Mouse (Mus musculus): ENCODE measurements around the gene Gas6. TPM values are rescaled to one million over a fixed set of nuclear protein-coding genes. Genes with fewer than 3 reads are reported as not detected.

The Gas6 gene
- polyA plus RNA-seq, 1 experiment from 2014 or later, result 222 TPM

DNA sequence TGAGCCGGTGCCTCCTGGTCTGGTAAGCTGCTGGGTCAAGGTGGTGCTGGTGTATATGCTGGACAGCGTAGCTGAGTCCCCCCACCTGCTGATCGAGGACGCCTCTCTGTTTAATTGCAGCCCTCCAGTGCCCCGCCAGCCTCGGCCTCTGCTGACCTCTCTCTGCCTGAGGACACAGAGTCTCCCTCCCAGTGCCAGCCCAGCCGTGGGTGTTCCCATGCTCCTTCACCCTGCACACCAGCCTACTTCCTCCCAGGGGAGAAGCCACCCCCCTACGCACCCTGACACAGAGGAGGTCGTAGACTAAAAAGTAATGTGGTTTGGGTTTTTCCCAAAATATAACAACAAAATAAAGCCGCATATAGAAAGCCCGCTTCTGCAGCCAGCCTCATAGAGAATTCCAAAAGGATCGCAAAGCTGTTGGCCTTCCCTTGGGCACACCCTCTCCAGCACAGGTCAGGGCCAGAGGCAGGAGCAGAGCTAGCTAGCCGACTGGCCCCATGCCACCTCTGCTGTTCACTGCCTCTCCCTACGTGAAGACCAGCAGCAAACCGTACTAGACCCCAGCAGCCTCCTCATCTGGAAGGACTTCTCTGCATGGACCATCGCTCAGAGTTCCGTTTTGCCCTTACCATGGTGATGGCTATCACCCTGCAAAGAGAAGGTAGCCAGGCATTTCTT is 33.1 kb downstream of the Gas6 start:
- Histone ChIP-seq H3K27ac (no peak overlapping the region), H3K4me3 (no peak overlapping the region), H3K4me1 (replicated peaks) (peaks cover 7% of the 10 kb centered on the region), H3K27me3 (no peaks in the 10 kb centered on the region), H3K4me2 (no peak overlapping the region), H3K36me3 (peaks cover 12% of the 10 kb centered on the region), H3K9me3 (replicated peaks) (no peaks in the 10 kb centered on the region), H3K9ac (no peak overlapping the region)
- ATAC-seq (replicated peaks; ENCODE audit: insufficient number of reproducible peaks, insufficient read depth, low FRiP score, low read depth), result no peak
- 75% methylated on average over 17 of the region's 17 CpGs for WGBS

DNA sequence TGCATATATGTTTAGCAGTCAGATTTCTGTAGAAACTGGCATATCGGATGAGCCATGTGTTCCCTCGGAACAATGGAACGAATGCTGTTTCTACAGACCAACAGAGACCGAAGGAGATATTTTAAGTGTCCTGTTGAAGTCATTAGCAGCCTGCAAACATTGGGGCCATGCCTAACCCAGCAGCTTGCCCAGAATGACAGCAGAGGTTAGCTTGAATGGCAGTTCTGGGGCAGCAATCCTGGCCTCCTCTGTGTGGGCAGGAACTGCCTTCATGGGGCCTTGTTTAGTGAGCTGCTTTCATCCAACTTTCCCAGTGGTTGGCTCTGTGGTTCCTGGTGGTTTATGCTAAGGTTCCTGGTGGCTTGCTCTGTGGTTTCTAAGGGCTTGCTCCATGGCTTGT is 34.9 kb downstream of the Gas6 start:
- no peak overlapping the region for H3K9ac ChIP-seq
- no peak overlapping the region for H3K4me3 ChIP-seq
- ATAC-seq (replicated peaks; ENCODE audit: insufficient number of reproducible peaks, insufficient read depth, low FRiP score, low read depth), result no peak
- H3K9me3 ChIP-seq (replicated peaks), result no peaks in the 10 kb centered on the region
- H3K4me1 ChIP-seq (replicated peaks), result peaks cover 7% of the 10 kb centered on the region
- H3K4me2 ChIP-seq, result no peak overlapping the region
- WGBS, result 85% methylated on average over 4 of the region's 4 CpGs
- no peak overlapping the region for H3K27ac ChIP-seq
- no peaks in the 10 kb centered on the region for H3K36me3 ChIP-seq
- no peaks in the 10 kb centered on the region for H3K27me3 ChIP-seq

DNA sequence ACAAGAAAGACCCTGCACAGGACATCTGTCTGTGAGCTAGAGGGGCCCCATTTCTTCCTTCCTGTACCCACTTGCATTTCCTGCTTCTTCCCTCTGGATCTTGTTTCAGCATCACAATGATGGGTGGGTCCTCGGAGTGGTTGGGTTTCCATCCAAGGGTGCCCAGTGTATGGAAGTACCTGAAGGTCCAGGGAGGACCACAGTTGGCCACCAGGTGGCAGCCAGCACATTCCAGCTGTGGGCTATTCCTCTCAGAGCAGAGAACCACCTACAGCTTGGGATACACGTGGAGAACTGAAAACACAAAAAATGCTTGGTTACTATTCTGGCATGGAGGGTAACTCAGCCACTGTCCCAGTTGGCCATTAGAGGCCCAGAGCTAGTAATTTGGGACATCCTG is 39.0 kb downstream of the Gas6 start:
- Histone ChIP-seq H3K27me3 (no peaks in the 10 kb centered on the region; the same call in 1 of the 2 replicates), H3K4me3 (no peak overlapping the region), H3K36me3 (no peaks in the 10 kb centered on the region), H3K9me3 (replicated peaks) (no peaks in the 10 kb centered on the region), H3K4me2 (no peak overlapping the region), H3K9ac (no peak overlapping the region), H3K4me1 (replicated peaks) (no peaks in the 10 kb centered on the region), H3K27ac (no peak overlapping the region)
- WGBS, result 23% methylated on average over 2 of the region's 2 CpGs
- ATAC-seq (replicated peaks; ENCODE audit: insufficient number of reproducible peaks, insufficient read depth, low FRiP score, low read depth), result no peak

DNA sequence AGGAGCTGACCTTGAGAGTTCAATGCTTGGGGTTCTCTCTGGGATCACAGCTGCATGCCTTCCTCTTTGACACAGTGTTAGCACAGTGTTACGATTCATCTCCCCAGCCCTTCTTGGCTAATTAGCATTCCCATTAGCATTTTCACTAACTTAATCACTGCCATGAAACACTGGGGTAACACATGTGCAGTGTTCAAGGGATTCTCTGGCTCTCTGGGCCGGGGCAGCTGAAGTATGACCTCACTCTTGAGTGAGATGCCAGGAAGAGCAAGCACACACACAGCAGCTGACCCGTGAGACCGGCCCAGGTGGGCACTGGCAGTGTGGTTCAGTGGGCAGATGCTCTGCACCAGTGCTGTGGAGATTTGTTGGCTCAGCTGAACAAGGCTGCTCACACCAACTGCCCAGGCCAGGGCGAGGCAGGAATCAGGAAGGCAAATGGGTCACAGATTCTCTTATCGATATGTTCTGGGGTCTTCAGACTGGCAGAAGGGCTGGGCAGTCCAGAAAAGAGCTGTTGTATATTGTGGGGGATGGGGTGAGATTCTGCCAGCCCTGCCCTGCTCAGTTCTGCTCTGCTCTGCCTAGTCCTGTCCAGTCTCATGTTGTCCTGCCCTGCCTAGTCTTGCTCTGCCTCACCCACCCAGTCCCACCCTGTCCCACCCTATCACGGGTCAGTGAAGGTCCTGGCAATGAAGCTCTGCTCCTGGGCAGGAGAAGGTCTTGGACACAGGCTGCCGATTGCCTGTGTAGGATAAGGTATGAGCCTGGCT is 39.8 kb downstream of the Gas6 start:
- ATAC-seq (replicated peaks; ENCODE audit: insufficient number of reproducible peaks, insufficient read depth, low FRiP score, low read depth), result no peak
- no peak overlapping the region for H3K9ac ChIP-seq
- H3K27ac ChIP-seq, result no peak overlapping the region
- H3K4me3 ChIP-seq, result no peak overlapping the region
- no peaks in the 10 kb centered on the region for H3K9me3 ChIP-seq (replicated peaks)
- no peaks in the 10 kb centered on the region; the same call in 1 of the 2 replicates for H3K27me3 ChIP-seq
- H3K4me1 ChIP-seq (replicated peaks), result no peaks in the 10 kb centered on the region
- H3K4me2 ChIP-seq, result no peak overlapping the region
- no peaks in the 10 kb centered on the region for H3K36me3 ChIP-seq
- WGBS, result 67% methylated on average over 8 of the region's 8 CpGs

DNA sequence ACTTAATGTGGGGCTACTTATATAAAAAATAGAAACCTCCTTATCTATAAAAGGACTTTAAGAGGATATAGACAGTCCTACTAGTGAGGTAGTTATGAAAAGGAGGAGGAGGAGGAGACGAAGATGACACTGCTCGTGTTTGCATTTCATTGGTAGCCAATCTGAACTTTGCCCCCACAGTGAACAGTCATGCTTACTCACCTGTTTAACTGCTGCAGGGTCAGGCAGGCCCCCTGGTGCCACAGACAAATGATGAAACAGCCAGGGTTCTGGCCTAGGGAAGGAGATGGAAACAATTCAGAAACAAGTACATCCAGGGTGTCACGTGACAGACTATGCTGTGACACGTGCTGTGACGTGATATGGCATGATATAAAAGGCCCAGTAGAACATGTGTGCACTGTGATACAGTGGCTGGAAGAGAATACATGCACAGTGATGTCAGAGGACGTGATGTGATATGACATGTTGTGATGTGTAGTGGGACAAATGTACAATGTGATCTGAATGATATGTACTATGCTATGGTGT is 42.5 kb downstream of the Gas6 start:
- H3K27me3 ChIP-seq, result no peaks in the 10 kb centered on the region; the same call in 1 of the 2 replicates
- no peak for ATAC-seq (replicated peaks; ENCODE audit: insufficient number of reproducible peaks, insufficient read depth, low FRiP score, low read depth)
- H3K36me3 ChIP-seq, result no peaks in the 10 kb centered on the region
- H3K4me1 ChIP-seq (replicated peaks), result no peaks in the 10 kb centered on the region
- H3K4me3 ChIP-seq, result no peak overlapping the region
- H3K9ac ChIP-seq, result no peak overlapping the region
- no peaks in the 10 kb centered on the region for H3K9me3 ChIP-seq (replicated peaks)
- WGBS, result 59% methylated on average over 6 of the region's 6 CpGs
- no peak overlapping the region for H3K4me2 ChIP-seq
- H3K27ac ChIP-seq, result no peak overlapping the region

DNA sequence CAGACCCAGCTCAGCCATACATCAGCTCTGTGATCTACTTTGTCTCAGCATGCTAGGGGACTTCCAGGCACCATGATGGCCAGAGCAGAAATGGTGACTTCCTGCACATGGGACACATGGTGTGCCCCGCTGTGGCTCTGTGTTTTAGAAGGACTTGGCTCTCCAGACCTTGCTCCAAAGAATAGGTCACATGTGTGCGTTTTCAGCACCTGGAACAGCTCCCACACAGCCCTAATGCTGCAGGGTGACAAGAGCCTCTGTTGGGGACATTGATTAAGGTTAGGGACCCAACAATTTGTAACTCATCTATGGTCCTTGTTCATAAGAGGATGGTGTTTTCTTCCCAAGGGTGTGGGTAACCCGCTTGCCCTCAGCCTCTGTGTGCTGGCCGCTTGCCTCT is 46.1 kb downstream of the Gas6 start:
- Histone ChIP-seq H3K4me3 (no peak overlapping the region), H3K36me3 (no peaks in the 10 kb centered on the region), H3K27ac (no peak overlapping the region), H3K9me3 (replicated peaks) (no peaks in the 10 kb centered on the region), H3K27me3 (no peaks in the 10 kb centered on the region; the same call in 1 of the 2 replicates), H3K4me1 (replicated peaks) (no peaks in the 10 kb centered on the region), H3K4me2 (no peak overlapping the region), H3K9ac (no peak overlapping the region)
- WGBS, result 48% methylated on average over 4 of the region's 4 CpGs
- ATAC-seq (replicated peaks; ENCODE audit: insufficient number of reproducible peaks, insufficient read depth, low FRiP score, low read depth), result no peak

DNA sequence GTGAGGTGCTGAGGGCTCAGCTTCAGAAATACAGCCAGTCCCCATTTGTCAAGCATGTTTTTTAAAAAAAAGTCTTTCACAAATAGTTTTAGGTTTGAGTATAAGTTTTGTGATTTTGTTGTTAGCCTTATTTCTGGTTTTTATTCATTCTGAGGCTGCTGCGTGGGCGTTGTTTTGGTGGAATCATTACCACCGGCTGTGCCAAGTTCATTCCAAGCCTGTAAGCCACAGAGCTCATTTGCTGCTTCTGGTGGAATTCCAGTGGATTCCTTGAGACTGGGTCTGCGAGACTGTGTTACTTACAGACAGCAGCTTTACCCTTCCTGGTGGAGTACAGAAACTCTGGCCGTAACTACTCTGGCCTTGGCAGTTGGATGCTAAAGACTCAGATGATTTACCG is 47.8 kb downstream of the Gas6 start:
- no peaks in the 10 kb centered on the region for H3K36me3 ChIP-seq
- WGBS, result 85% methylated on average over 6 of the region's 6 CpGs
- no peaks in the 10 kb centered on the region for H3K27me3 ChIP-seq
- no peak for ATAC-seq (replicated peaks; ENCODE audit: insufficient number of reproducible peaks, insufficient read depth, low FRiP score, low read depth)
- H3K27ac ChIP-seq, result no peak overlapping the region
- H3K4me2 ChIP-seq, result no peak overlapping the region
- H3K9ac ChIP-seq, result no peak overlapping the region
- H3K9me3 ChIP-seq (replicated peaks), result no peaks in the 10 kb centered on the region
- H3K4me1 ChIP-seq (replicated peaks), result no peaks in the 10 kb centered on the region
- no peak overlapping the region for H3K4me3 ChIP-seq

DNA sequence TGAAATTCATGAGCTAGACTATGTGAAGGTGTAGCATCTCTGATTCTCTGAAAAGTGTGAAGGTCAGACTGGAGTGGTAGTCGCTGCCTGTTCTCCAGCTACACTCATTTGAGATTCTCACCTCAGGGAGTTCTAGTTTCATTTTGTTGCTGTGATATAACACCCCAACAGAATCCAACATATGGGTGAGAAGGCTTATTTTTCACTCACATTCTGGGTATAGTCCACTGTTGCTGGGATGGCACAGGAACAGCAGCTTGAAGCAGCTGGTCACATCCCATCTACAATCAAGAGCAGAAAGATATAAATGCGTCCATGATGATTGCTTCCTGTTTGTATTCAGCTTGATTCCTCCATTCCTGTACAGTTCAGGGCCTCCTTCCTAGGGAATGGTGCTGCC is 52.1 kb downstream of the Gas6 start:
- H3K36me3 ChIP-seq, result no peaks in the 10 kb centered on the region

DNA sequence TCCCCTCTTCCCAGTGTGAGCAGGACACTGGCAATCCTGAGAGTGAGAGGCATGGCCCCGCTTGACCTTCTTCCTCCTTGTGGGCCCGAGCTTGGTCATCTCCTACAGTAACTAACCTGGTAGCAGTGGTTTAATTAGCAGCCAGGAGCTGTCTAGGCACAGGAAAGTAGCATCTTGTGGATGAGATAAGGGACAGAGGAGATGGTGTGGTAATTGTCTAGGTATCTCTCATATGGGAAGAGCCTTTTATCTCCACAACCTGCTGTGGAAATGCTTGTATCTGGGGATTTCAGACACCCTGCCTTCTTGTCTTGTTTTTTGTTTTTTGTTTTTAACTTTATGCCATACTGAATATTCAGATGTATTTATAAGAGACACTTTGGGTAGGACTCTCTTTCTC is 56.8 kb downstream of the Gas6 start:
- ATAC-seq (replicated peaks; ENCODE audit: insufficient number of reproducible peaks, insufficient read depth, low FRiP score, low read depth), result no peak
- Histone ChIP-seq H3K9me3 (replicated peaks) (no peaks in the 10 kb centered on the region), H3K27ac (no peak overlapping the region), H3K4me1 (replicated peaks) (no peaks in the 10 kb centered on the region; the same call in 1 of the 2 replicates), H3K4me3 (no peak overlapping the region), H3K9ac (no peak overlapping the region), H3K27me3 (peaks cover 44% of the 10 kb centered on the region), H3K36me3 (no peaks in the 10 kb centered on the region), H3K4me2 (no peak overlapping the region)
- WGBS, result 63% methylated on average over 2 of the region's 2 CpGs

More for the DNA sequence above, 52.1 kb downstream of the Gas6 start:
- H3K27ac ChIP-seq, result no peak overlapping the region
- H3K27me3 ChIP-seq, result peaks cover 7% of the 10 kb centered on the region
- no peak overlapping the region for H3K4me3 ChIP-seq
- no peaks in the 10 kb centered on the region for H3K4me1 ChIP-seq (replicated peaks)
- no peaks in the 10 kb centered on the region for H3K9me3 ChIP-seq (replicated peaks)
- no peak overlapping the region for H3K9ac ChIP-seq
- H3K4me2 ChIP-seq, result no peak overlapping the region
- no peak for ATAC-seq (replicated peaks; ENCODE audit: insufficient number of reproducible peaks, insufficient read depth, low FRiP score, low read depth)
- WGBS, result 86% methylated on average over 2 of the region's 2 CpGs

DNA sequence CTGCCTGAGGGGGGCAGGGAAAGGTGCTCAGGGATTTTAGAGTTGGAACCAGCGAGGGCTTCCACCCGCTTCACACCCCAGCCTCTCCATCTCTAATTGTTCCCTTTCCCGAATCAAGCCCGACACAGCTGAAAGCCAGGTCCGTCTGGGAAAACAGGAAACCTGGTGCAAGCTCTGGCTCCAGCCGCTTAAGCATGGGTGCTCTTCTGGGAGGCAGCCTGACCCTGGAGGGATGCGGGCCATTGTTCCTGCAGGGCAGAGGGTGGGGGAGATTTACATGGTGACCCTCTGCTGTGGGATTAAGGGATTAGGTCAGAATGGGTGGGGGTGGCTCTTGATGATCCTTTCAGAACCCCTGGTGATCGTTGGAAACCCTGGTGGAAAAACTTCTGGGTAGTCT is 58.2 kb downstream of the Gas6 start:
- no peaks in the 10 kb centered on the region; the same call in 1 of the 2 replicates for H3K4me1 ChIP-seq (replicated peaks)
- no peak overlapping the region for H3K27ac ChIP-seq
- peak overlapping the region; percentile 20; the same call in 1 of the 2 replicates for H3K4me2 ChIP-seq
- peaks cover 44% of the 10 kb centered on the region for H3K27me3 ChIP-seq
- no peak for ATAC-seq (replicated peaks; ENCODE audit: insufficient number of reproducible peaks, insufficient read depth, low FRiP score, low read depth)
- H3K9ac ChIP-seq, result no peak overlapping the region
- no peaks in the 10 kb centered on the region for H3K9me3 ChIP-seq (replicated peaks)
- H3K4me3 ChIP-seq, result peak overlapping the region; percentile 11; the same call in 1 of the 2 replicates
- no peaks in the 10 kb centered on the region for H3K36me3 ChIP-seq
- 8% methylated on average over 8 of the region's 8 CpGs for WGBS

DNA sequence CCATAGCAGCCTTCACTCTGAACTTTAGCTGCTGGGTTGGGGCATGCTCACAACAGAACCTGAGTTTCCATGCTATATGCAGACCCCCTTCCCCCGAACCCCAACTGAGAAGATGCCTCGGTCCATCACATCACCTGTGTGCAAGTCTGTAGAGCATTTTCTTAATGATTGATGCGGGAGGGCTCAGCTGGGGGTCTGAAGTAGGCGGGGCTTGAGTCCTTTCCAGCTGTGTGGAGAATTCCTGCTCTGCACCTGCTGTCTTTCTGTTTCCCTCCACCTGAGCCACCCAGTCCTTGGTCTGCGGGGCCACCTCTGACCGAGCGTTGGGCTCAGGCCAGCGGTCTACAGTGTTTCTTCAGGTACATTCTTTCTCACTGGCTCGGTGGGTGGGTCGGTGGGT is 59.4 kb downstream of the Gas6 start, which contains the start of gene Tmem255b:
Gene Tmem255b, plus strand, starts transcription at position 301 of the 400 bp plus-strand sequence.
- no peak within 1 kb of the TSS for H3K27ac ChIP-seq
- H3K4me3 ChIP-seq, result peak within 1 kb of the TSS; percentile 11; the same call in 1 of the 2 replicates
- no peaks in the 10 kb centered on the region for H3K9me3 ChIP-seq (replicated peaks)
- H3K36me3 ChIP-seq, result no peaks in the 10 kb centered on the region
- peaks cover 44% of the 10 kb centered on the region for H3K27me3 ChIP-seq
- H3K9ac ChIP-seq, result no peak within 1 kb of the TSS
- H3K4me2 ChIP-seq, result peak within 1 kb of the TSS; percentile 20; the same call in 1 of the 2 replicates
- no peak for ATAC-seq (replicated peaks; ENCODE audit: insufficient number of reproducible peaks, insufficient read depth, low FRiP score, low read depth)
- 29% methylated on average over 10 of the region's 10 CpGs for WGBS
- no peaks in the 10 kb centered on the region; the same call in 1 of the 2 replicates for H3K4me1 ChIP-seq (replicated peaks)
